Mouse (Mus musculus): ENCODE results near the gene Tbcd. TPM values are rescaled to one million over a fixed set of nuclear protein-coding genes. Genes with fewer than 3 reads are reported as not detected.

The Tbcd gene
- total RNA-seq, 2 experiments from 2014 or later: 27.9 to 36.7 TPM

GRCm38 (mm10) chr11:121563312-121563711, 111.6 kb downstream of the Tbcd start:
- DNase-seq (ENCODE audit: low spot score in 2 of 2): no peak

DNA sequence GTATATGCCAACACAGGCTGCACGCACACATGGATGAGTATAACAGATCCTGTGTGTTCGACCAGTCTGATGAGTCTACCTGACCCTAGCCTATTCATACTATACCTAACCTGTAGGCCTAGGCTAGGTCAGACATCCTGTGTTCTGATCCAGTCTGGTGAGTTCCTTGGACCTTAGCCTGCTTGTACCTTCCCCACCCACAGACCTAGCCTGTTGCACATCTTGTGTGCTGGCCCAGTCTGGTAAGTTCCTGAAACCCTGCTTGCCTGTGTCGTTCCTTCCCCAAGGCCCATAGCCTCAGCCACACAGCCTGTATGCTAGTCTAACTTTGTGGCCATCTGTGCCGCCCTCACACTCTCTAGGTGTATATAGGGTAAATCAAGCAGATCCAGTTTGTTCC, 112.5 kb downstream of the Tbcd start:
- no peak for DNase-seq (ENCODE audit: low spot score in 2 of 2)

DNA sequence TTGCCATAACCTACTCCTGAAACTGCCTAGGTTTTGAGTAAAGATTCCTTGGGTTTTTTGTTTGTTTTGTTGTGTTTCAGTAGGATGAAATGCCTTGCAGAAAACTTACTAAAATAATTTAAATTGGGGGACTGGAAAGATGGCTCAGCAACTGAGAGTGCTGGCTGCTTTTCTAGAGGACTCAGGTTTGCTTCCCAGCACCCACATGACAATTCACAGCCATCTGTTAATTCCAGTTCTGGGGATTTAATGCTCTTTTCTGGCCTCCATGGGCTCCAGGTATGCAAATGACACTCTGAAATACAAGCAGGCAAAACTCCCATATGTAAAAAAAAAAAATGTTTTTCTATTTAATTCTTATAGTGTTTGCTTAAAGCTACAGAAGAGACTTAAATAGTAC, 130.1 kb downstream of the Tbcd start:
- no peak for DNase-seq (ENCODE audit: low spot score in 2 of 2)

DNA sequence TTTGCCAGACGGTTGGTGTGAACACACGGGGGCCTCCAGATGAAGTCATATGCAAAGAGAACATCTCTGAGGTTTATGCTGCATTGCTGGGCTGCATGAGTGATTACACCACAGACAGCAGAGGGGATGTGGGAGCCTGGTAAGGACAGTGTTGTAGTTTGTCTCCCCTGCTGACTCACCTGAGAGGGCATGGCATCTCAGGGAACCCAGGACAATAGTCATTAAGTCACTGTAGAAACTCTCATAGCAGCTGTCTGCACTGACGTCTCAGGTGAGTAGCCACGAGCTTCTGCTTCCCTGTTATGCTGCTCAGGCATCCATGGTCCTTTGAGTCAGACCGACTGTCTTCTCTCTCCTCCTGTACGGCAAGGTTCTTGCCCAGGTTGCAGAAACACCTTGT, 145.5 kb downstream of the Tbcd start:
- no peak for DNase-seq (ENCODE audit: low spot score in 2 of 2)

DNA sequence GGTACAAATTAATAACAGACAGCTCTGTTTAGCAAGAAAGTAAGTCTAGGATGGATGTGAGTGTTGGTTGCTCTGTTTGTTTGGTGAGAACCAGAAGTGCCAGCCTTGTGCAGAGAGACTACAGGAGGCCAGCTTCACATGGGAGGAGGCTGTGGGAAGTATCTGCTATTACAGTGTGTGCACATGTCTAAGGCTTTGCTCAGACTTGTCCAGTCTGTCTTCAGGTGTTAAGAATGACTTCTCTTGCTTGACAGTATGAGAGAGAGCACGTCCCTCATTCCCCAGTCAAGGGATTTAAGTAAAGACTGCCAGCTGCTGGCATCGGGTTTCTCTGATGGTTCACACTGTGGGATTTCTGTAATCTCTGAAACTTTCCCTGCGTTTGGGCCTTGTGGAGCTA, 149.7 kb downstream of the Tbcd start:
- no peak for DNase-seq (ENCODE audit: low spot score in 2 of 2)

DNA sequence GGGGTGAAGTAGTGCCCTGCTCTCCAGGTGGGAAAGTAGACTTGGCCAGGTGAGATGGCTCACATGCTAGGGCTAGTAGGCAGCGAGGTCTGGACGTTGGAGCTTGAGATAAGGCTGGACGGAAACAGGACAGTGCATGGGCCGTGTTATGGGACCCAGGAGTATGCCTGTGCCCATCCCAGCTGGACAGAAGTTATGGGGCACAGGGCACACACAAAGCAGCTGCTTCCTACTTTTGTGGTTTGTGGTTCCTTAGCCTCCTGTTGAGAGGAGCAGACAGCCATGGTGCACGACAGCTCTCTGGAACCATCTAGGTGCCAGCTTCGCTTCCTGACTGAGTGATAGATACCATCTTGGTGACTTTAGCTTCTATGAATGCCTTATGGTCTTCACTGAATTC, 153.9 kb downstream of the Tbcd start:
- no peak for DNase-seq (ENCODE audit: low spot score in 2 of 2)

DNA sequence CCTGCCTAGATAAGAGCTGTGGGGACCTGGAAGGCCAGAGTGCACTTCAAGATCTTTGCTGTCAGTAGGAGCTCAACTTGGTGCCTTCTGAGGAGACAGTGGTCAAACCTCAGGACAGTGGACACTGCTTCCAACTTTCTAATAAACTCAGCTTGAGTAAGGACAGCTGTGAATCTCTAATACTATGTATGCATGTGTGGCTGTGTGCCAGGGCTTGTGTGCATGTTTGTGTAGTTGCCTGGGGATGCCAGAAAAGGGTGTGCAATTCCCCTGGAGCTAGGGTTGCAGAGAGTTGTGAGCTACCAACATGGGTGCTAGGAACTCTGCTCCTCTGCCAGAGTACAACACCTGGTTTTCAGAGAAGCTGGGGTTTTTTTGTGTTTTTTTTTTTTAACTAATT, 159.2 kb downstream of the Tbcd start:
- DNase-seq (ENCODE audit: low spot score in 2 of 2): no peak

- no peak for DNase-seq (ENCODE audit: low spot score in 2 of 2)
Observed at GRCm38 (mm10) chr11:121615961-121616485, 164.3 kb downstream of the Tbcd start.

GRCm38 (mm10) chr11:121616501-121616900, 164.8 kb downstream of the Tbcd start:
- no peak for DNase-seq (ENCODE audit: low spot score in 2 of 2)

- no peak for DNase-seq (ENCODE audit: low spot score in 2 of 2)
Observed at GRCm38 (mm10) chr11:121617371-121617770, 165.6 kb downstream of the Tbcd start.

- no peak for DNase-seq (ENCODE audit: low spot score in 2 of 2)
Observed at GRCm38 (mm10) chr11:121625007-121625406, 173.3 kb downstream of the Tbcd start.

- DNase-seq (ENCODE audit: low spot score in 2 of 2): no peak
Observed at GRCm38 (mm10) chr11:121627521-121627920, 175.8 kb downstream of the Tbcd start.

DNA sequence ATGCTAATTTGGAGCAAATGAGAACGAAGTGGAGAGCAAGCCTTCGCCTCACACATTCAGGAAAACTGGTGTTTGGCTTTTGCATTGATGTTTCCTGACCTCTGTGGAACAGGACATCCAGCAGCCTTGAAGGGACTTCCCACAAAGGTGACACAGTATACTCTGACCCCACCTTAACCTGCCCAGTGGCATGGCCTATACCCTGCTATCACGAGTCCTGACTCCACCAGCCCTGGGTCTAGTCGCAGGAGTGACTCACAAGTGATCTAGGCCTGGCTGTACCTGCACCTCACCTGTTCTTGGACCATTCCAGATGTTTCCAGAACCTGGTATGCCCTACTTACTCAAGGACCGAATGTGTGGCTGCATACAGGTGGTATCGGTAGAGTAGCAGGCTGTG, 177.8 kb downstream of the Tbcd start:
- DNase-seq (ENCODE audit: low spot score in 2 of 2): no peak

- DNase-seq (ENCODE audit: low spot score in 2 of 2): no peak
Observed at GRCm38 (mm10) chr11:121630406-121630805, 178.7 kb downstream of the Tbcd start.

- DNase-seq (ENCODE audit: low spot score in 2 of 2): no peak
Observed at GRCm38 (mm10) chr11:121631410-121631809, 179.7 kb downstream of the Tbcd start.

GRCm38 (mm10) chr11:121636646-121637045, 184.9 kb downstream of the Tbcd start:
- DNase-seq (ENCODE audit: low spot score in 2 of 2): no peak

DNA sequence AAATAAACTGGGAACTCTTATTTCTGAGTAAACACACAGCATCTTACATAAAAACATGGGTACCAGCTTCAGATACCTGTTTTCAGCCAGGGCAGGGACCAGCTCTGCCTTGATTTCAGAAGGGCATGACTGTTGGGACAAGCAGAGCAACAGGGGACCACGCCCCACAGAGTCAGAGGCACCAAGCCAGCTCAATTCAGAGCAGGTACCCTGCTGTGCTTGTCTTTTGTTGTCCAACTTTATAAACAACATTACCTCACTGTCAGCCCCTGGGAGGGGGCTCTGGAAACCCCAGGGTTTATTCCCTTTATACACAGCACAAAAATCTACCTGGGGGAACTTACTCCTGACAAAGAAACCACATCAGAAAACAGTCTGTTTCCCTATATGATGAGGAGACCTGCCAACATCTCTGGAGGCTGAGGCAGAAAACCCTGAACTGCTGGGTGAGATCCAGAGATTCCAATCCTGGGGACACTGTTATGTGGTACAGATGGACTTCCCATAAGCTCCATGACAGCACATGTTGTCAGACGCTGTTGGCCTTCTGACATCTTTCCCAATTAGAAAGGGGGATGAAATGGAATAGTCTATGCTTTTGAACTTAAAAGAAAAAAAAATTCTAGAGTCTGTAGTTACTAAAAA, 189.9 kb downstream of the Tbcd start:
- no peak for DNase-seq (ENCODE audit: low spot score in 2 of 2)

DNA sequence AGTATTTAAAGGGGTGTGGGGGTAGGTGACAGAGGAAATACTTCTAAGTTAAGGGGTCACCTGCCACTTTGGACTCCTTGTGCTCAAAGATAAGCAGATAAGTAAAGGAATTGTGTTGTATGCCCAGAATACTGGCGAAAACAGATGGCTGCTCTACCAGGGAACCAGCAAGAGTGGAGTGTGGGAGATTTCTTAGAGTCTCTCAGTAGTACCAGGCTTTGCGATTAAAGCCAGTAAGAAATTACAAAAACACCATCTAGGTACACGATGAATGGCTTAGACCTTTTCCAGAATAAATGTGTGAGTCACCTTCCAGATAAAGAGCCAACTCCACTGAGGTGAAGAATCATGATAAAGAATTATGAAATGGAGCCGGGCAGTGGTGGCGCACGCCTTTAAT, 193.6 kb downstream of the Tbcd start:
- no peak for DNase-seq (ENCODE audit: low spot score in 2 of 2)

DNA sequence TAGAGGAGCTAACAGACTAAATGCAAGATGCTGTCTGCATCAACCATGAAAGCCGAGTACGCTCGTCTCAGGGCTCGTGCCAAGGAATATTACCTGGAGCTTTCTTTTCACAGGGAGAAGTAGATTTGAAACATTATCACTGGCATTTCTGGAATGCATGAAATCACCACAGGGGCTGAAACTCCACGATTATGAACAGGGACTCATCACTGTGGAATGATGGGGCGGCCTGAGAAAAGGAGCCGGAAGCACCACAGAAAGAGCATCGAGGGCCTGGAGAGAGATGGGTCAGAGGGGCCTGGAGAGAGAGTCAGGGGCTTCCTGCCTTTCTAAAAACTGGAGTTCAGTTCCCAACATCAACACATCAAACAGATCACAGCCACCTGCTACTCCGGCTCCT, 195.6 kb downstream of the Tbcd start:
- no peak for DNase-seq (ENCODE audit: low spot score in 2 of 2)

- DNase-seq (ENCODE audit: low spot score in 2 of 2): no peak
Observed at GRCm38 (mm10) chr11:121648166-121648565, 196.4 kb downstream of the Tbcd start.

- DNase-seq (ENCODE audit: low spot score in 2 of 2): peak; percentile 17 to 29
Observed at GRCm38 (mm10) chr11:121649900-121650299, 198.2 kb downstream of the Tbcd start.

- no peak for DNase-seq (ENCODE audit: low spot score in 2 of 2)
Observed at GRCm38 (mm10) chr11:121650668-121651067, 198.9 kb downstream of the Tbcd start.

DNA sequence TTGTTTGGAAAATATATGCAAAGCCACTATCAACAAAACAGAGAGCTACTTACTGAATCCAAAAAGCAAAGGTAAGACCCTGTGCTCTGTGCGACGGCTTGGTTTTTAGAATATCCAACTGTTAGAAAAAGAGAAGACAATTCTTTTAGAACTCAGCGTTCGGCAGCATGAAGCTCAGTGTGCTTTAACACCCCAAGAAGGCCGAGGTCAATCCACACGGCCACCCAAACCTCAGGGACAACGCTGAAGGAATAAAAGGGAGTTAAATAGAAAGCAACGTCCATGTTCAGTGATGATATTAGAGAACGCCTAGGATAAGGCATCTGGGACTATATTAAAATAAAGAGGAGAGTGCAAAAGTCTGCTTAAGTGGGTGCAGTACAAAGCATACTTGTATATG, 199.8 kb downstream of the Tbcd start:
- DNase-seq (ENCODE audit: low spot score in 2 of 2): no peak
